Mouse (Mus musculus) embryonic fibroblast, embryonic 13.5 days (primary cell): ENCODE results near the gene Phldb3.

Experiments
- CTCF ChIP-seq: IDR thresholded peaks from 2 replicates; pipeline ENCODE4 v1.5.1; 2011; ENCODE audit warnings: mild to moderate bottlenecking, control low read depth, low read length, moderate library complexity, borderline replicate concordance; ENCODE audit not compliant: insufficient read depth
- POLR2A ChIP-seq: IDR thresholded peaks from 2 replicates; pipeline ENCODE4 v1.6.1; 2011; ENCODE audit warnings: low read depth, mild to moderate bottlenecking, control low read depth, low read length, moderate library complexity

GRCm38 (mm10) chr7:24584876-24585275, 25.7 kb upstream of the Phldb3 start:
- no peak for TF ChIP-seq CTCF
- no peak for TF ChIP-seq POLR2A
